Mouse (Mus musculus): ENCODE measurements around the gene Xbp1.

Xbp1 gene

GRCm38 (mm10) chr11:5575046-5575445 is 54.6 kb downstream of the Xbp1 start:
- no peak for DNase-seq

Data from cerebellum, postnatal 14 days (tissue).